Mouse (Mus musculus): ENCODE data around the gene Lrrc51. TPM values are rescaled to one million over a fixed set of nuclear protein-coding genes. Genes with fewer than 3 reads are reported as not detected.
"Not testable (repeated sequence)": the region's sequence is repeated elsewhere in the genome, so short reads cannot be mapped to it uniquely, and the experiment has no call there.

Gene Lrrc51
- polyA plus RNA-seq, 1 experiment from 2014 or later = 5.3 TPM

DNA sequence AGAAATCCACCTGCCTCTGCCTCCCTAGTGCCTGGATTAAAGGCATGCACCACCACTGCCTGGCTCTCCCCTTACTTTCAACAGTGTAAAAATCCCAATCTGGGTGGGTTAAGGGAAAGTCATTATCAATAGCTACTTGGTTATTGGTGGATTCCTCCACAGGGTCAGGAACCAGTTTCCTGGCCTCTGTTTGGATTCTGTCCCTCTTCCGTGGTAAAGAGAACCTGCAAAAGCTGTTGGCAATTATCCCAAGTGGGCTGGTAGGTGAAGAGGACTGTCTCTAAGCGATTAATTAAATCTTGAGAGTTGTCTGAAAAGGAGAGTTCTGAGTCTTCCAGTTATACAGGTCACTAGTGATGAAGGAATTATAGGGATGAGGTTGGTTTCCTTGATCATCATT, 4.7 kb upstream of the Lrrc51 start:
- no peak for DNase-seq (ENCODE audit: low spot score)

DNA sequence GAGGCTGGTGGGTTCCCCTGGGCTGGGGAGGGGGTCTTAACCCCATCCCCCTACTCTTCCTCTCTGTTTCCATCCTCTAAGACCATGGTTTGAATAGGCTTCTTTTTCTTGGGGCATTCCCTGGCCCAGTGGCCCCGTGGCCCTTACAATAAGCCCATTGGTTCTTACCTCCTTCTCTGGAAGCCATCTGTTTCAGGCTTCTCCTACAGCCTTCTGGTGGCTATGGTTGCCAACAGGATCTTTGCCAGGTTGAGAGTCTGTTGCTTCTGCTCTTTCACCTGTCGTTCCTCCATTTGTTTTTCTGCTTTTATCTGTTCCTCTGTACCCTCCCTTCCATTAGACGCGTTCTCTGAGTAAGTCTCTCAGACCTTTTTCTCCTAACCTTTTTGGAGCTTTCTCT, 3.9 kb upstream of the Lrrc51 start:
- no peak for DNase-seq (ENCODE audit: low spot score)

DNA sequence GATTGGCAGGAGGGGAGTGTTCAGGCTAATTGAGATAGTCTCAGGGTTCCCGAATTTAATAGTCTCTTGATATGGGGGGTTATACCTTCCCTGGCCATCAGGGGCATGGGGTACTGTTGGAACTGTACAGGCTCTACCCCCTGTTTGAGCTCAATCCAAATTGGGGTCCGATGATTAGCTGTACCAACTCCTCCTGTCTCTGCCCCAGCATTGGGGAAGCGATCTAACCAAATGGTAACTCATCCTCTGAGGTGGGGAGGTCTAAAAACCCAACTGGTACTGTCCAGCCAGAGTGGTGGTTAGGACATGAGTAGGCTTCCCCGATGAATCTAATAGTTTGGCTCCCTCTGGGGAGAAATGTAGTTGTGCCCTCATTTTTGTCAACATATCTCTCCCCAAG, 3.3 kb upstream of the Lrrc51 start:
- DNase-seq (ENCODE audit: low spot score) = no peak

DNA sequence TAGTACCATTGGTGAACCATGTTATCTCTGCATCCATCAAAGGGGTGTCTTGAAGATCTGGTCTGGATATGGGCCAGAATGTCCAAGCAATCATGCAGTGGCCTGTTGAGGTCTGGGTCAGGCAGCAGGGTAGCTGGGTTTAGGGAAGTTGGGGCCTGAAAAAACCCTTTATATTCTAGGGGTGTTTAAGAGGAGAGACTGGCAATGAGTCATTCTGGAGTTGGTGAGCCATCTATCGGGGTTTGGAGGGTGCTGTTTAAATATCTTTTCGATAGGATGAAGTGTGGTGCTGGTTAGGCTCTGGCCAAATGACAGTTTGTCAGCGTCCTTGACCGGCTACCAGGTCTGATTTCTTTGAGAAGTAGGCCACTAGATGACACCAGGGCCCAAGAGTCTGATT, 2.3 kb upstream of the Lrrc51 start:
- no peak for DNase-seq (ENCODE audit: low spot score)

DNA sequence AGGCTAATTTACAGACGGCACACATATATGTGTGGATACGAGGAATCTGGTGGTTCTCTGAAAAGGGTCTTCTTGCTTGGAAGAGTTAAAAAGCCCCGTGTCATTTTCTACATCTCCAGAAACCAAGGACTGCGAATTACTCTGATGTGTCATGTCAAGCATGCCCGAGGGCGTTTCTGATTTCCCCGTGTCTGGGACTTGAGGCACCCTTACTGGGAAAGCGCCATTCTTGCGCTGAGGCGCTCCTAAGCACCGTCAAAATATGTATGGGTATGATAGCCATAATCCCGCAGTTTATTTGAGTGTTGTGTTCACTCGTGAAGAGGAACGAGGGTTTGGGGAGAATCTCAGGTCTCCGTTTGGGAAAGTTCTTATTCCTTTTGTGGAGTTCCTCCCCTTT, 395 bp downstream of the Lrrc51 start:
- DNase-seq (ENCODE audit: low spot score) = no peak

DNA sequence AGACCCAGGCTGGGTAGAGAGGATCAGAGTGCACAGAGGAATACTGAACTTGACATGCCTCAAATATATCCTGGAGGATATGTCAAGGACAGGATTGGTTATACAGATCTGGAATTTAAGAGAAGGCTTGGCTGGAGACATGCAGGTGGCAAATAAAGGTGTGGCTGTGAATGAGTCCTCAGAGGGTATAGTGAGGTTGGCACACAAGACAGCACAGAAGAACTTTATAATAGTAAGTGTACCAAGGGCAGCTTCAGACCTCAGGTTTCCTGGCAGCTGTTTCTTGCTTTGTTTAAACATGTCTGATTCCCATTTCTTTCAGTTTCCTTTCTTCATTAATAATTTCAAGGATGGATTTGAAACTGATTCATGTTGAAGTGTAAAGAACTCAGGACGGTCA, 1.1 kb downstream of the Lrrc51 start:
- DNase-seq (ENCODE audit: low spot score) = no peak

DNA sequence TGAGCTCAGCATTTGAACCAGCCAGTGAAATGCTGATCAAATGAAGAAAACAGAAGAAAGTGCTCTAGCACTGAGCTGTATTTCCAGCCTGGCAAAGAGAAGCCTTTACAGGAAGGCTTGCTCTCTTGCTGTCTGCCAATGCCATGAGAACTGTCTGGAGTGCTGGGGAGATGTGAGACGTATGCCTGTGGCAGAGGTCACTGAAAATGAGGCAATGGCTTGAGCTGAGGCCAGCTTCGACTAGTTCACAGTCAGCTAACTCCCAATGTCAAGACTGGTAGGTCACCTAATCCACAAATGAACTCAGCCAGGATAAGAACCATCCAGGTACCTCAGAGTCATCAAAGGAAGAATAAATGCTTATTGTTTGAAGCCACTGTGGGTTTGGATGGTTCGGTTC, 5.6 kb downstream of the Lrrc51 start:
- DNase-seq (ENCODE audit: low spot score) = no peak

DNA sequence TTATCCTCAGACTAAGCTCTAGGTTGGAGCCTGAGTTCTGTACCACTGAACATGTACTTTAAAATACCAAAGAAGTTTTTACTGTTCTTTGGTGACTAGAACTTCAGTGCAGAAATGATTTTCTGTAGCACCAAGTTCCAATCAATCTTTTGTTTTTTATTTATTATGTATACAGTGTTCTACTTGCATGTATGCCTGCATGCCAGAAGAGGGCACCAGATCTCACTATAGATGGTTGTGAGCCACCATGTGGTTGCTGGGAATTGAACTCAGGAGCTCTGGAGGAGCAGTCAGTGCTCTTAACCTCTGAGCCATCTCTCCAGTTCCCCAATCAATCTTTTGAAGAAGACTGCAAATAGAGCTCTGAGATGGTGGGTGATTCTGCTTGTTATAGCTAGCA, 7.8 kb downstream of the Lrrc51 start:
- not testable (repeated sequence) for DNase-seq (ENCODE audit: low spot score)

DNA sequence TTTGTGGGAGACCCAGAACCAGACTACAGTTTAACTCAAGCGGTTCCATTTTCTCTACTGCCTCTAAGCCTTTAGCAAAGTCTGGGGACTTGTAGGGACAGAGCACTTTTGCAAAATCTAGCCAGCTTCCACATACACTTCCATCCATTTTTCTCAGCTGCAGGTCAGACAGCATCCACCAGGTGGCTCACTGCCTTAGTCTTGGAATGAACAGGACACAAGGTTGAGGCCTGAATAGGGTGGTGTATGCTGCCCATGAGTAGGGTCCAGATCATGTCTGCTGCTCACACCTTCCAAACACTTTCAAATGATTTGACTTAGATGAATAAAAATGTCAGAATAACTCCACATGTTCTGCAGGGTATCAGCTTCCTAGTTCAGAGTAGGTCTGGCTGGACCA, 15.6 kb downstream of the Lrrc51 start:
- peak; percentile 55 for DNase-seq (ENCODE audit: low spot score)

DNA sequence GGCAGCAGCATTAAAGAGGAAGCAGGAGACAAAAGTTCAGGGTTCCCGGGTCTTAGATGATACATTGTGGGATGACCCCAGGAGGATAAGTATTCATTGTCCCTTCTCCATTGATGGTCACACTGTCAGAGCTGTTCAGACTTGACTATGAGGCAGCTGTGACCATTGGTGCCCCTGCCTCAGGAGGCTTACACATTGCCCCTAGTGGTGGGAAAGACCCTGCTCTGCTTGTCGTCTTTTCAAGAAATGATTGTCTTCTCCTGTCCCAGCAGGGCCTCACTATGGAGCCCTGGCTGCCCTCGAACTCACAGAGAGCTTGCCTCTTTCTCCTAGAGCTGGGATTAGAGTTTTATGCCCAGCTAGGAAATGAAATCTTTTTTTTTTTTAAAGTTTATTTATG, 21.7 kb downstream of the Lrrc51 start:
- DNase-seq (ENCODE audit: low spot score) = no peak

DNA sequence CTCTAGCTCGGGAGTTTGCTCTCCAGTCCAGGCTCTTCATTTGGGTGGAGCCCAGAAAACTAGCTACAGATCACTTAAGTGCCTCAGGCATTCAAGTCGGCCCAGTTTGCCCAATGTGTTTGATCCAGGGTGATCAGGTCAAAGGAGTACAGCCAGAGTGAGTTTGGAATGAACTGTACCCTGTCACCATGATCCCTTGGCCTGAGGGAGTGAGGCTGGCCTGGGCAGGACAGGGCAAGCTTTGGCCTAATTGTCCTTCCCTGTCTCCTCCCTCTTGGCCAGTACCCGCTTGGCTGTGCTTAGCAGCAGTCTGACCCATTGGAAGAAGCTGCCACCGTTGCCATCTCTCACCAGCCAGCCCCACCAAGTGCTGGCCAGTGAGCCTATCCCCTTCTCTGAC, 23.6 kb downstream of the Lrrc51 start:
- DNase-seq (ENCODE audit: low spot score) = no peak

DNA sequence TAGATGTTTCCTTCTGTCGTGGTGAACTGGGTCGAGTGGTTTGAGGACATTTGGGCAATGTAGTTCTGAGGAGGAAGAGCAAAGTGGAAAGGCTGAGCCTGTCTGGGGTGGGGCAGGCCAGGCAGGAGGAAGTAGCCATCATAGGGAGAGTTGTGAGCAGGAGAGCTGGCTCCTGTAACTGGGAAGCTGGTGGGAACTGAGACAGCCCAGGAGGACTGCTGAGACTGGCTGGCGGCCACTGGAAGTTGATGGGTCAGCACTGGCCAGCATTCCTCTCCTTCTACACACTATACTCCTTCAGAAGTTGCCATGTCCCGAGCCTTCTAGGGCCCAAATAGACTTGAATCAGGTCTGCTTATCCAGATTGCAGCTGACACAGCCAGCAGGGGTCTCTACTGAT, 25.3 kb downstream of the Lrrc51 start:
- no peak for DNase-seq (ENCODE audit: low spot score)

DNA sequence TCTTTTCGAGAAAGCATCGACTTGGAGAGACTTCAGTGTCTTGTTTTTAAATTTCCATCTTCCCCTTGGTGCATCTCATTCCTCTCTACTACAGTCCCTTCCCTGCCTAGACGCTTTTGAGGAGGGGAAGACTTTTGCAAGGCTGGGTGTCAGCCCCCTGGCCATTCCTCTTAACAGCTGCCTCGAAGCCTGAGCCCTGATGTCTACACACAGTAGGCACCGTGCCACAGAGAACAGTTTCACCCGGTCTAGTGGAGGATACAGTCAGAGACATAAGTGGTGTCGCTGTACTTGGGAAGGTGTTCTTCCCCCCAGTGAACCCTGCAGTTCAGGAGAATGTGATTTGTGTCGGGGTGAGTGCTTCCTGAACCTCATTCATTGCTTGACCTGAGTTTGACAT, 27.0 kb downstream of the Lrrc51 start:
- no peak for DNase-seq (ENCODE audit: low spot score)

DNA sequence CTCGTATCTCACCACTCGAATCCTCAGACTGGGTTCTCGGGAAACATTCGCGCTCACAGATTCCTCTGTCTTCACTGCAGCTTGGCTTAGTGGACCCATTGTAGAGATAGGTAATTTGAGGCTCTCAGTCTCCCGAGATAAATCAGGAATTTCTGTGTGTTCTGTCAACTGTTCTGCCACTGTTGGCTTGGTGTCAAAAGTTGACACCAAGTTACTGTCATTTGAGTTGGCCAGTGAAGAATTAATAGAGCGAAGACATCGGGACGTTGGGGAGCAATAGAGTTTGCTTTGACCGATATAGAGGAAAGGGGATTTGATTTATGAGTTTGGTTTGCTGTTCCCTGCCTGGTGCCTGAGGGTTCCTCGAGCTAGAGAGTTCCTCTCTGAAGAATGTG, 27.4 kb downstream of the Lrrc51 start, which contains the start of gene Tomt:
Gene Tomt (minus strand): TSS at position 73 of the 395 bp plus-strand sequence.
- DNase-seq (ENCODE audit: low spot score) = no peak

DNA sequence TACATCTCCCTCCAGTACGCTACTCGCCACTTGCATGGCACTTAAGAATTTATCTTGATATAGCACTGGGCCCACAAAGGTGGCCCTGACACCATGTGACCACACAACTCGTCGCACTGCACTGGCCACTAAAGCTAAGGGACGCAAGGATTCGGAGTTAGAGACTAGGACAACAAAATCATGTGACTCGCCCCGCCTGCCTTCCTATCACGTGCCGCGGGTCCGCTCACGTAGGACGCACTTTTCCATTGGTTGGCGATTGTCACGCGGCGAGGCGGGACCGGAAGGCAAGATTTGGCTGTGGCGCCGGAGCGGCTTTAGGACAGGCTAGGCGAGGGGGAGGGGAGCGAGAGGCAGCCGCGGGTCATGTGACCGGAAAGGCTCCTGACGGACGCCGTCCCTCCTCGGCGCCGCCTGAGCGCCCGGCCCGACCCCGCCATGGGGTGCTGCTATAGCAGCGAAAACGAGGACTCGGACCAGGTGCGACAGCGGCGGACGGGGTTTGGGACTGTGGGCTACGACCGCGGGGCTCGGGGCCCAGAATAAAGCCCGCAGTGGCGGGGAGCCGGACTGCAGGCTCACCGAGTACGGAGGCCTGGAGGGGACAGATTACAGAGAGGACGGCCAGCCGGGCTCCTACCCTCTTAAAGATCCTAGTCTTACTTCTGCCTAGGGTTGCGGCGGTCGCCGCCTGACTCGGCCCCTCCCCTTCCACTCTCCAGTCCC, 28.0 kb downstream of the Lrrc51 start, which contains the start of gene Lamtor1:
Gene Lamtor1 (plus strand): TSS at position 344 of the 726 bp plus-strand sequence.
- peak; percentile 97 for DNase-seq (ENCODE audit: low spot score)

DNA sequence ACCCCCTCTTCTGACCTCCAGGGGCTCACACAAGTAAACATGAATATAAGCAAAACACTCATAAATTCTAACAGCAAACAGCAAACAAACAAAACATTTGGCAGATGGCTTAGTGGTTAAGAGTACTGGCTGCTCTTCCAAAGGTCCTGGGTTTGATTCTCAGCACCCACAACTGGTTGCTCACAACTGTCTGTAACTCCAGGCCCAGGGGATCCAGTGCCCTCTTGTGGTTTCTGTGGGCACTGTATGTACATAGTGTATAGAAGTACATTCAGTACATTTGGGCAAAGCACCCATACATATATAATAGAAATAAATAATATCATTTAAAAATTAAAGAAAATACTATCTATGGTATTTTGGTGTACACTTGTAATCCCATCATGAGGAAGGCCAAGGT, 30.8 kb downstream of the Lrrc51 start:
- no peak for DNase-seq (ENCODE audit: low spot score)

DNA sequence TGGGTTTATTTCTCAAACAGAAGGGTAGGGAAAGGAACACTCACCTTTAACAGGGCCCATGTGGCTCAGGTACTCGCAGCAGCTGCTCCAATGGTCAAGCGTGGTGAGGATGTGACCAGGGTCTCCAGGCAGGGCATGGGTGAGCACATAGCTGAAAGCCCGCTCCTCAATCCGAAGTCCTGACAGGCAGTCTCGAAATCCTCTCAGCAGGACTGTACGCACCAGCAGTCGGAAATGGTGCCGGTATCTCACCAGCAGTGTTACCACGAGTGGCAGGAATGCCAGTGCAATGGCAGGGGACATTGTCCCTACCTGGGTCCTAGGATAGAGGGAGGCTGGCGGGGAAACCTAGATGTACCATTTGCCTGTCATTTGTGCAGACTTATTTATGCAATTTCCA, 31.7 kb downstream of the Lrrc51 start:
- no peak for DNase-seq (ENCODE audit: low spot score)

DNA sequence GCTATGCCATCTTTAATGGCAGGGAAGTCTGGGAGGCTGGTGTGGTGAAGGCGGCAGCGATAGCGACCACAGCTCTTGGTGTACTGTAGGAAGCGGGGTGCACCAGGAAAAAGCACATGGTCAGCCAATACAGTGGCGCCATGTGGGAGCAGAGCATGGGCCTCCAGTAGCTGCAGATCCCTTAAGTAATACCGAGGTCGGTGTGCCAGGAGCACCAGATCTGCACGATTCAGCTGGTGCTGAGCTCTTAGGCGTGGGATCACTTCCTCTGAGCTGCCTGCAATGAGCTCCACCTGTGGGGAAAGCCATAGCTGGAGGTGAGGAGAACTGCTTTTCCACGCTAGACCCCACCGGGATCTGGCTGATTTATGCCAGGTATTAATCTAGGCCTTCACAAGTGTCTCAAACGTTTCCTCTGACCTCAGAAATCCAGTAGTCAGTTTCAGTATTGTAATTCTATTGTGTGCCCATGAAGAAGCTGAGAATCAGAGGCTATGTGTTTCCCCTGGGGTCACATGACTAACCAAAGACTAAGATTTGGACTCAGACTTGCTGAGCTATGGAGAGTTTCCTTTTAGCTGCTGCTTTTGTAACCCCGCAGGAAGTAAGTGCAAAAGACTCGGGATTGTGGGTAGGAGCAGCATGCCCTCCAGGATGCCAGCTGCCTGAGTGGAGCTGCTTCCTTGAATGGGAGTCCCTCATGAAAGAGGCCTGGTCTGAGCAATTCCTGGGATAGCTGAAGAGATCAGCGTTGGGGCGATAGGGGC, 33.2 kb downstream of the Lrrc51 start:
- no peak for DNase-seq (ENCODE audit: low spot score)

DNA sequence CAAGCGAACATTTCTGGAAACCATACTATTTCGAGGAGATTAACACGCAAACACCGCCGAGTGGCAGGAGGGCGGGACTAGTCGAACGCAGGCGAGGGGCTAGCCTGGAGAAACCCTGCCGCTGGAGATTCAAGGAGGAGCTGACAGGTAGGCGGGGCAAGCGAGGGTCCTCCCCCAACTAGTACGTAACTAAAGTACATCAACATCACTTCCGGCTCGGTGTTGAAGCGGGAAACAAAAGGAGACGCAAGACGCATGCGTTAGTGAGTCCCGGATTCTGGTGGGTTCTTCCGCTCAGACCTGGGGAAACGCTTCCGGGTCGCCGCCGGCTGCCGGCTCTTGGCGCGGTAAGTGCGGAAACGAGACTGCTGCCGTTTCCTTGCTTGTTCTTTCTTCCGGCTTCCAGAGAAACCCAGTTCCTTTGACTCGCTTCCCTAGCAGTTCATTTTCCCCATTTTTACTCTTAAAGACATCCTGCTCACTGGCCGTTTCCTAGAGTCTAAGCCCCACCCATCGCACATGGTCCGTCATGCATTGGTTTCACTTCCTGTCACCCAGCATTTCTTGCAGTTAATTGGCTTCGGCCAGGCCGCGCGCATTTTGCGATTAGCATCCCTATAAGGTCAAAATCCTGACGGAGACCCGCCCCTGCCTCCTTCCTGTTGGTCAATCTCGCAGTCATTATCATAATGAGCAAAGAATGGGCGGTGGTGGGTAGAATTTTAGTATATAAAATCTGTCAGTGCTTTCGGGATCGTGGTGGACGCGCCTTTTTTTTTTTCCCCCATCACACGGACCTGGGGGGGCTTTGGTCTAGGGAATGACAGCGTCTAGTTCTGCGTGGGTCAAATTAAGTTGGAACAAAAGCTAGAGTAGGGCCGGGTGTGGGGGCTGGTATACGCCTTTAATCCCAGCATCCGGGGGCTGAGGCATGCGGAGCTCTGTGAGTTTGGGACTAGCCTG, 37.3 kb downstream of the Lrrc51 start:
- DNase-seq (ENCODE audit: low spot score) = peak; percentile 98

DNA sequence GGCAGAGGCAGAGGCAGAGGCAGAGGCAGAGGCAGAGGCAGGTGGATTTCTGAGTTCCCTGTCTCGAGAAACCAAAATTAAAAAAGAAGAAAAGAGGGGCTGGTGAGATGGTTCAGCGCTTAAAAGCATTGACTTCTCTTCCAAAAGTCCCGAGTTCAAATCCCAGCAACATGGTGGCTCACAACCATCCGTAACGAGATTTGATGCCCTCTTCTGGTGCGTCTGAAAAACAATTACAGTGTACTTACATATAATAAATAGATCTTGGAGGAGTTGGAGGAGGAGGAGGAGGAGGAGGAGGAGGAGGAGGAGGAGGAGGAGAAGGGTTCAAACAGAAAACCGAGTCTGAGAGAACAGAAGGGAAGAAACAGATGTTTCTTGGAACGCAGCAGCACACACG, 38.0 kb downstream of the Lrrc51 start:
- DNase-seq (ENCODE audit: low spot score) = no peak

DNA sequence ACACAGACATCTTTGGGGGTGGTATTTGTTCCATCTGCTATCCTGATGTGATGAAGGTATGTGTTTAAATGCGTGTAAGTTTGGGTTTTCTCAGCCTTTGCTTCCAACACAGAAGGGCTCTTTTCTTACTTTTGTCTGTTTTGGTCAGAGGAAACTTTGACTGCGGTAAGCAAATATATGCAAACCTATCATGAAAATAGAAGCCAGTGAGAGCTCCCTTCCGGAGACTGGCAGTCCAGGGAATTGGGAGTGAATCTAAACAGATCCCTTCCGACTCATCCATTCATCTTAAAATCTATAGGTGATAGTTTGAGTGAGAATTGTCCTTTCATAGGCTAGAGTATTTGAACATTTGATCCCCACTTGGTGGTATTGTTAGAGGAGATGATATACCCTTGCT, 45.2 kb downstream of the Lrrc51 start:
- DNase-seq (ENCODE audit: low spot score) = no peak

DNA sequence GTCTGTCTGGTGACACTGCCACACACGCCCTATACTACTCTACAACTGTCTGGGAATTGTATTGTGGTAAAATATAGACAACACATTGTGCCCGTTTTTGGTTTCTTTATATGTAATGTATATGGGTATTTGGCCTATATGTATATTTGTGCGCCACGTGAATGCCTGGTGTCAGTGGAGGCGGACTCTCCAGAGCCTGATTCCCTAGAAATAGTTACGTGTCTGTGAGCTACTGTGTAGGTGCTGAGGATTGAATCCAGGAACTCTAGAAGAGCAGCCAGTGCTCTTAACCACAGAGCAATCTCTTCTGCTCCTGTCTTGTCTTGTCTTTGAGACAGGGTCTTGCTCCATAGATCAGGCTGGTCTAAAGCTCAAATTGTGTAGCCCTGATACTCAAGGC, 47.4 kb downstream of the Lrrc51 start:
- no peak for DNase-seq (ENCODE audit: low spot score)
